In genomic region chr10:24769496-24769895, GRCm38 (mm10) we compare ENCODE assay signal across 16 mouse cellular contexts.
"Had no signal": no experiment of that assay in that cellular context is flagged by ENCODE, and none has a peak within 500 bp of the region (broad histone marks: within the 10 kb centered on the region; RNA-seq: fewer than 3 reads in every experiment).

No protein-coding gene starts in this region.

- H3K27me3 ChIP-seq: neural tube, embryonic 13.5 days; neural tube, embryonic 15.5 days; stomach, embryonic 15.5 days had no signal

- H3K9me3 ChIP-seq: neural tube, embryonic 13.5 days; neural tube, embryonic 15.5 days; stomach, embryonic 15.5 days had no signal

- H3K36me3 ChIP-seq: neural tube, embryonic 13.5 days; neural tube, embryonic 15.5 days; stomach, embryonic 15.5 days had no signal

- H3K9ac ChIP-seq: neural tube, embryonic 13.5 days; neural tube, embryonic 15.5 days; stomach, embryonic 15.5 days had no signal

- H3K27ac ChIP-seq: neural tube, embryonic 13.5 days; neural tube, embryonic 15.5 days; stomach, embryonic 15.5 days; stomach, postnatal 0 days had no signal

- H3K4me1 ChIP-seq: stomach, embryonic 15.5 days had no signal

- H3K4me3 ChIP-seq: neural tube, embryonic 13.5 days; neural tube, embryonic 15.5 days; stomach, embryonic 15.5 days had no signal

- DNase-seq: retina, postnatal 1 day; right cerebral cortex, adult 18-20 months; right cerebral cortex, postnatal 14 days; right cerebral cortex, postnatal 25 days; right cerebral cortex, postnatal 4 days; spleen, adult 18-20 months; thymus, adult 18-20 months; thymus, adult 2 months; thymus, postnatal 14 days; thymus, postnatal 25 days; thymus, postnatal 36 days; thymus, postnatal 4 days had no signal
